Mouse (Mus musculus): ENCODE measurements around the gene Hydin.

- no peak for TF ChIP-seq POLR2A (IDR thresholded peaks at IDR 0.05; ENCODE audit: borderline replicate concordance, insufficient read depth, low read length)
- TF ChIP-seq CTCF (IDR thresholded peaks at IDR 0.05; ENCODE audit: borderline replicate concordance, insufficient read depth, low read depth, low read length) = peak; percentile 38; the same call in 1 of the 2 replicates
Observed at GRCm38 (mm10) chr8:110604556-110604955, 337.8 kb downstream of the Hydin start.
